Mouse (Mus musculus): Measurements from ENCODE around the gene Zmiz2. TPM values are rescaled to one million over a fixed set of nuclear protein-coding genes. Genes with fewer than 3 reads are reported as not detected.

Zmiz2 gene
- polyA plus RNA-seq, 1 experiment from 2014 or later, result 8.2 TPM

- Histone ChIP-seq H3K27me3 (ENCODE audit: control insufficient read depth, insufficient read depth, low read length) (no peaks in the 10 kb centered on the region), H3K9ac (ENCODE audit: low read length) (no peak overlapping the region), H3K36me3 (ENCODE audit: control insufficient read depth, insufficient read depth, low read length) (peaks cover 87% of the 10 kb centered on the region), H3K4me1 (ENCODE audit: control insufficient read depth in 2 of 2, insufficient read depth in 2 of 2, low read length in 2 of 2) (no peaks in the 10 kb centered on the region), H3K9me3 (ENCODE audit: control insufficient read depth, low read length) (no peaks in the 10 kb centered on the region), H3K4me3 (ENCODE audit: control insufficient read depth in 1 of 2, insufficient read depth in 1 of 2, low read depth in 1 of 2, low read length in 2 of 2) (no peak overlapping the region), H3K27ac (replicated peaks in 1 of 2; ENCODE audit: control insufficient read depth in 1 of 2, insufficient read depth in 1 of 2, low read depth in 2 of 2, low read length in 2 of 2) (no peak overlapping the region), H3K4me2 (ENCODE audit: low read length) (no peak overlapping the region)
- 94% methylated on average over 10 of the region's 10 CpGs for WGBS
- ATAC-seq (ENCODE audit: insufficient number of reproducible peaks, insufficient read depth, low FRiP score, low read depth), result no peak
Measured at GRCm38 (mm10) chr11:6398141-6398540, 9.3 kb downstream of the Zmiz2 start.

GRCm38 (mm10) chr11:6402515-6403510, 13.9 kb downstream of the Zmiz2 start:
- no peaks in the 10 kb centered on the region for H3K27me3 ChIP-seq (ENCODE audit: control insufficient read depth, insufficient read depth, low read length)
- H3K27ac ChIP-seq (replicated peaks in 1 of 2; ENCODE audit: control insufficient read depth in 1 of 2, insufficient read depth in 1 of 2, low read depth in 2 of 2, low read length in 2 of 2), result no peak overlapping the region
- peaks cover 78% of the 10 kb centered on the region for H3K36me3 ChIP-seq (ENCODE audit: control insufficient read depth, insufficient read depth, low read length)
- no peak for ATAC-seq (ENCODE audit: insufficient number of reproducible peaks, insufficient read depth, low FRiP score, low read depth)
- no peak overlapping the region for H3K4me3 ChIP-seq (ENCODE audit: control insufficient read depth in 1 of 2, insufficient read depth in 1 of 2, low read depth in 1 of 2, low read length in 2 of 2)
- H3K9ac ChIP-seq (ENCODE audit: low read length), result no peak overlapping the region
- H3K4me1 ChIP-seq (ENCODE audit: control insufficient read depth in 2 of 2, insufficient read depth in 2 of 2, low read length in 2 of 2), result peaks cover 20 to 34% of the 10 kb centered on the region in 2 experiments
- no peak overlapping the region for H3K4me2 ChIP-seq (ENCODE audit: low read length)
- no peaks in the 10 kb centered on the region for H3K9me3 ChIP-seq (ENCODE audit: control insufficient read depth, low read length)
- 90% methylated on average over 19 of the region's 19 CpGs for WGBS

GRCm38 (mm10) chr11:6403830-6404405, 15.0 kb downstream of the Zmiz2 start:
- Histone ChIP-seq H3K9me3 (ENCODE audit: control insufficient read depth, low read length) (no peaks in the 10 kb centered on the region), H3K27ac (replicated peaks in 1 of 2; ENCODE audit: control insufficient read depth in 1 of 2, insufficient read depth in 1 of 2, low read depth in 2 of 2, low read length in 2 of 2) (peak overlapping the region in 1 of 2 experiments; percentile 86; a peak in 1 of 4 replicates), H3K4me1 (ENCODE audit: control insufficient read depth in 2 of 2, insufficient read depth in 2 of 2, low read length in 2 of 2) (peaks cover 20 to 34% of the 10 kb centered on the region in 2 experiments), H3K4me2 (ENCODE audit: low read length) (no peak overlapping the region), H3K4me3 (ENCODE audit: control insufficient read depth in 1 of 2, insufficient read depth in 1 of 2, low read depth in 1 of 2, low read length in 2 of 2) (no peak overlapping the region), H3K27me3 (ENCODE audit: control insufficient read depth, insufficient read depth, low read length) (no peaks in the 10 kb centered on the region), H3K9ac (ENCODE audit: low read length) (peak overlapping the region; percentile 30; the same call in 1 of the 2 replicates), H3K36me3 (ENCODE audit: control insufficient read depth, insufficient read depth, low read length) (peaks cover 67% of the 10 kb centered on the region)
- WGBS, result 93% methylated on average over 5 of the region's 5 CpGs
- no peak for ATAC-seq (ENCODE audit: insufficient number of reproducible peaks, insufficient read depth, low FRiP score, low read depth)

GRCm38 (mm10) chr11:6404699-6405566, 16.1 kb downstream of the Zmiz2 start:
- peaks cover 20 to 36% of the 10 kb centered on the region in 2 experiments for H3K4me1 ChIP-seq (ENCODE audit: control insufficient read depth in 2 of 2, insufficient read depth in 2 of 2, low read length in 2 of 2)
- peak overlapping the region; percentile 58 to 86 for H3K27ac ChIP-seq (replicated peaks in 1 of 2; ENCODE audit: control insufficient read depth in 1 of 2, insufficient read depth in 1 of 2, low read depth in 2 of 2, low read length in 2 of 2)
- 77% methylated on average over 9 of the region's 9 CpGs for whole genome bisulfite sequencing
- no peak for ATAC-seq (ENCODE audit: insufficient number of reproducible peaks, insufficient read depth, low FRiP score, low read depth)
- no peaks in the 10 kb centered on the region for H3K9me3 ChIP-seq (ENCODE audit: control insufficient read depth, low read length)
- H3K36me3 ChIP-seq (ENCODE audit: control insufficient read depth, insufficient read depth, low read length), result peaks cover 57% of the 10 kb centered on the region
- H3K4me2 ChIP-seq (ENCODE audit: low read length), result no peak overlapping the region
- H3K9ac ChIP-seq (ENCODE audit: low read length), result peak overlapping the region; percentile 30; the same call in 1 of the 2 replicates
- H3K4me3 ChIP-seq (ENCODE audit: control insufficient read depth in 1 of 2, insufficient read depth in 1 of 2, low read depth in 1 of 2, low read length in 2 of 2), result no peak overlapping the region
- no peaks in the 10 kb centered on the region for H3K27me3 ChIP-seq (ENCODE audit: control insufficient read depth, insufficient read depth, low read length)

- WGBS, result 67% methylated on average over 4 of the region's 4 CpGs
- Histone ChIP-seq H3K4me1 (ENCODE audit: control insufficient read depth in 2 of 2, insufficient read depth in 2 of 2, low read length in 2 of 2) (peaks cover 22 to 37% of the 10 kb centered on the region in 2 experiments), H3K4me2 (ENCODE audit: low read length) (no peak overlapping the region), H3K4me3 (ENCODE audit: control insufficient read depth in 1 of 2, insufficient read depth in 1 of 2, low read depth in 1 of 2, low read length in 2 of 2) (no peak overlapping the region), H3K27ac (replicated peaks in 1 of 2; ENCODE audit: control insufficient read depth in 1 of 2, insufficient read depth in 1 of 2, low read depth in 2 of 2, low read length in 2 of 2) (peak overlapping the region; percentile 58 to 86), H3K9ac (ENCODE audit: low read length) (peak overlapping the region; percentile 44), H3K9me3 (ENCODE audit: control insufficient read depth, low read length) (no peaks in the 10 kb centered on the region), H3K36me3 (ENCODE audit: control insufficient read depth, insufficient read depth, low read length) (peaks cover 50% of the 10 kb centered on the region), H3K27me3 (ENCODE audit: control insufficient read depth, insufficient read depth, low read length) (no peaks in the 10 kb centered on the region)
- ATAC-seq (ENCODE audit: insufficient number of reproducible peaks, insufficient read depth, low FRiP score, low read depth), result no peak
Measured at GRCm38 (mm10) chr11:6405591-6406081, 16.8 kb downstream of the Zmiz2 start.

GRCm38 (mm10) chr11:6406251-6407161, 17.6 kb downstream of the Zmiz2 start:
- Histone ChIP-seq H3K9ac (ENCODE audit: low read length) (peak overlapping the region; percentile 44), H3K4me3 (ENCODE audit: control insufficient read depth in 1 of 2, insufficient read depth in 1 of 2, low read depth in 1 of 2, low read length in 2 of 2) (no peak overlapping the region), H3K27me3 (ENCODE audit: control insufficient read depth, insufficient read depth, low read length) (no peaks in the 10 kb centered on the region), H3K9me3 (ENCODE audit: control insufficient read depth, low read length) (no peaks in the 10 kb centered on the region), H3K4me1 (ENCODE audit: control insufficient read depth in 2 of 2, insufficient read depth in 2 of 2, low read length in 2 of 2) (peaks cover 23 to 37% of the 10 kb centered on the region in 2 experiments), H3K36me3 (ENCODE audit: control insufficient read depth, insufficient read depth, low read length) (peaks cover 42% of the 10 kb centered on the region), H3K27ac (replicated peaks in 1 of 2; ENCODE audit: control insufficient read depth in 1 of 2, insufficient read depth in 1 of 2, low read depth in 2 of 2, low read length in 2 of 2) (peak overlapping the region; percentile 58 to 86), H3K4me2 (ENCODE audit: low read length) (peak overlapping the region; percentile 27)
- peak; percentile 68 for ATAC-seq (ENCODE audit: insufficient number of reproducible peaks, insufficient read depth, low FRiP score, low read depth)
- WGBS, result 23% methylated on average over 14 of the region's 14 CpGs

Data from heart, embryonic 14.5 days (tissue).